Mouse (Mus musculus): ENCODE measurements around the gene March6.

The March6 gene

DNA sequence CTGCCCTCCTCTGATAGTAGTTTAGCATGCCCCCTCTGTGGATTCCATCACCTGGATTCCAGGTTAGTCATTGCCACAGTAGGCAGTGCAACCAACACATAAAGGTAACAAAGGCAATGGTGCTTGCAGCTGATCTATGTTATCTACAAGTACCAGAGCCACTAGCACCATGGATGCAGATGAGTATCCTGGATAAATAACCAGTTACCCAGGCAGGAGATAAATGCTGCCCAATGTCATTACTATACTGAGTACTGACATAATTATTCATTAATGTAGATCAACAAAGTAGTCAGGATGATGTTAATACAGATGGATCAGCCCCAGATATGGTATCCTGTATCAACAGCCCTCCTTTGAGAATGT lies 19.5 kb downstream of the March6 start:
- DNase-seq (ENCODE audit: low spot score): no peak

DNA sequence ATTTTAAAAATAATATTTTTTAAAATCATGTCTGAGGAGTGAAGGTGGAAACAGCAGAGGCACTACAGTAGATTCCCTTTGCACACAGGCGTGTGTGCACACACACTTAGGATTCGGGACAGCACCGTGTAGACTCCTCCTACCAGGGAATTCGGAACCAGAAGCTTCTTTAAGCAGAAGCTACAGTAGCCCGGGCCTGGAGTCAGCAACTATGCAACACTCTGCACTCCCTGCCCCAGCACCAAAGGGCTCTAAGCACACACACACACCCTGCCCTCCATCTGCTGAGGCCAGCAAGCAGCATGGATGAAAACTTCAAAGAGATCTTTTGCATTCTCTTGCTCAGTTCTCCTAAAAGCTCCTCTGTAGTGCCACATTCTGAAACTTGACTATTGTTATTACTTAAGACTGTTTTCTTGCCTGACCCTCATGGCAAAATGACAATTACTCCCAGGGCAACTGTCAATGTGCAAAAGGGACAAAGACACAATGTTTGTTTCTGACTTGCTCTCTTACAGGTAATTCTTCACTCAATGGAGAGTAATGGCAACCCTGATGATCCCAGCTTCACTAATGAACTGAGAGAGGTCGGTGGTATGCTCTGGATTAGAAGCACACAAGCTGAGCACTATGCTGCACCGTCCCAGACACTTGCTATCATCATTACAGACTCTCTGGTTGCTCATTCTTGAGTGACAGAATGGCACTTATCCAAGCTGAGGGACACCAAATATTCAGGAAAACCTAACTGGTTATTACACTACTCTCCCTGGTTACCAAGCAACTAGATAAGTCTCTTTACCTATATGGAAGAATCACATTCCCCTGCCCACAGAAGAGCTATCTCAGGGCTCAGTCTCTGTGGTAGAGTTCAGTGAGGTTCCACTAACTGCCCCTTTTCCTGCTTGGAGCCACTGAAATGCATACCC lies 20.1 kb downstream of the March6 start:
- DNase-seq (ENCODE audit: low spot score): no peak

DNA sequence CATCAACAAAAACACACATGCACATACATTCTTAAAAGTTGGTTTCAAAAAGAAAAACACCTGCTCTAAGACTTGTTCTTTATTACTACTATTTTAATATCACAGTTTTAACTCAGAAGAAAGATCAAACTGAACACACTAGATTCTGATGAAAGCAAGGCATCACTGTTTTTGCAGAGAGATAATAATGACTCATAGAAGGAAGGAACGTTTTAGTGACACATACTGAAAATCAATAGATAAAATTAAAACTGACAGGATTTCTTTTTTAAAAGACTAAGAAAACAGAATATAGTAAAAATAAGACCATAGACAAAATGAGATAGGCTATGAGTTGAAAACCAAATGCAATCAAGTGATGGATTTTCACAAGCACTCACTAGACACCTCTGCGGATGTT lies 25.8 kb downstream of the March6 start:
- no peak for DNase-seq (ENCODE audit: low spot score)

DNA sequence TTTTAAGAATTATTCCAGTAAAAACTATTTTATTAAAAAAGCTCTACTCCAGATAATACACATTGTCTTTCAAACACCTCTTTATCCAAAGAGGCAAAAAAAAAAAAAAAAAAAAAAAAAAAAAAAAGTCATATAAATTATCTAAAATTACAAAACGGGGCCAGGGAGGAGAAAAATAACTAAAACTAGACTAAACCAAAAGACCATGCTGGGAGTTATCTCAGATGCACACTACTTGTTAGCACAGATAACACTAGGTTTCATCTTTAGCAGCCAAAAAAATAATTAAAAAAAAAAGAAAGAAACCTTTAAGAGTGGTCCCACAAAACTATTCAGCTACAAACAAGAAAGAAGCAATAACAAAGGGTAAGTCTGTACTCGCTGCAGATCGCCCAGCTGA lies 27.4 kb downstream of the March6 start:
- DNase-seq (ENCODE audit: low spot score): no peak

DNA sequence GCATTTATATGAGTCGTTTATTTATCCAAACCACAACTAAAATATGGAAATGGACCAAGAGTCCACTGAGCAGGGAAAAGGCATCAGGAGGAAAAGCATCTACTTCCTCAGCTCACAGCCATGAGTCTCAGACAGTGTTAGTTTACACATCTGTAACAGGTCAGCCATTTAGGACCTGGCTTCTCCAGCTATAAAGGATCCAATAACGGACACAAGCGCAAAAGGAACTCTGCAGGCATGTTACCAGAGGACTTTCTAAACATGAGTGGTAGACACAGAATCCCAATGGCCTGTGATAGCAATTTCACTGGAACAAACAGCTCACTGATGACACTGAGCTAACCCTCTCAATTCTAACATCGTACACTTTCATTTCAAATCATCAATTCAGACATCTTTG lies 27.9 kb downstream of the March6 start:
- DNase-seq (ENCODE audit: low spot score): no peak

DNA sequence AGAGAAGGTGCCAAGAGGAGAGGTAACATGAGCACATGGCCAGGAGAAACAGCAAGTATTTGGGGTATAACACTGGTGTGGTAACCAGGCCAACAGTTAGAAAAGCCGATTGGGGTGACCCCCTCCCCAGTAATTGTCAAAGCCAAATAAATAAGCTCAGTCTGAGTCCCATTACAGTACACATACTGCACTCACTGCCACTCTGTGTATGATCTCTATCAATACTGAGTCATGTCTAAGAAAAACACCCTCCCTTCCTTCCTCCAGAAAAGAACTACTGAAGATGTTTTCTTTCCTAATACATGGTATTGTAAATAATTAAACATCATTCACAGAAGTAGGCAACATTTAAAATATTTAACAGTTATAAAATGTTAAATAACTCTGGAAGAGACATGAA lies 28.5 kb downstream of the March6 start:
- DNase-seq (ENCODE audit: low spot score): no peak

DNA sequence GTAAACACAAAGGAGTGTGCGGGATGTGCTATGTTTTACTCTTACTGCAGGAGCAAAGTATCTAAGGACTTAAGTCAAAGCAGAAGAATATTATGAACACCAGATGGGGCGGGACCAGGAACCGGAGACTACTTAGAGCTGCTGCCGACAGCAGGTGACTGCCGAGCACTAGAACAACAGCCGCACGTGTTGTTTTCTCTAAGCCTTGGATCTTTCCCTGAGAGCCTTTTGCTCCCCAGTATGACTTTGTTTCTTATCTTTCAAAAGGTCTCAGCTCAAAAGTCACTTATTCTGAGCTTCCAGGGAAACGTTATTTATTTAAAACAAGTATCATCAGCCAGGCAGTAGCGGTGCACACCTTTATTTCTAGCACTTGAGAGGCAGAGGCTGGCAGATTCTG lies 36.0 kb downstream of the March6 start:
- no peak for DNase-seq (ENCODE audit: low spot score)

DNA sequence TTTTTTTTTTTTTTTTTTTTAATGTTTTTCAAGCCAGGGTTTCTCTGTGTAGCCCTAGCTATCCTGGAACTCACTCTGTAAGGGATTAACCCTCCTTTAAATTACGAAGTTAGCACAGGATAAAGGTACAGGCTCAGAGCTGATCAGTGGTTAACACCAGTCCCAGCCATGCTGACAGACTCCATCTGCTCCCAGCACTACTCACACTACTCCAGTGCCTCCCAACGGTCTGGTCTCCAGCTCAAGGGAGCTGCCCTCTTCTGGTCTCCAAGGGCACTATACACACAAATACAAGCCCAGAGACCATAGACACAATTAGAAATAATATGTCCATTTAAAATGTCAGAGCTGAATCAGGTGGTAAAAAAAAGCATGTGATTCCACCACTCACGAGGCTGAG lies 36.5 kb downstream of the March6 start:
- no peak for DNase-seq (ENCODE audit: low spot score)

DNA sequence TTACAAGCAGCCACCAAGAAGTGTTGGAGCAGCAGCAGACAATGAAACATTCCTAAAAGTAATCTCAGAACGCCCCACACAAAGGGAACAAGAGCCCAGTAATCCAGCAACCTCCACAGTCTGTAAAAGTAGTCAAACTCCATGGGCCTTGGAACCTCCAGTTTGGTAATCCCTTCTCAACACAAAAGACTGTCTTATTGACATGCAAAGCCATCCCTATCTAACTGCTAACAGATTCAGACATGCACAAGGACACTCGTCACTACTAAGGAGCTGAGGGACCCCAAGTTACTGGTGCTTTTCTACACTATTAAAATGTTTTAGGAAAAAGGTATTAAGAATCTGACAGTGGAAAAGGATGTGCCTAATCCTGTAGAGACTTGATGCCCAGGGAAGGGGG lies 43.4 kb downstream of the March6 start:
- DNase-seq (ENCODE audit: low spot score): no peak

DNA sequence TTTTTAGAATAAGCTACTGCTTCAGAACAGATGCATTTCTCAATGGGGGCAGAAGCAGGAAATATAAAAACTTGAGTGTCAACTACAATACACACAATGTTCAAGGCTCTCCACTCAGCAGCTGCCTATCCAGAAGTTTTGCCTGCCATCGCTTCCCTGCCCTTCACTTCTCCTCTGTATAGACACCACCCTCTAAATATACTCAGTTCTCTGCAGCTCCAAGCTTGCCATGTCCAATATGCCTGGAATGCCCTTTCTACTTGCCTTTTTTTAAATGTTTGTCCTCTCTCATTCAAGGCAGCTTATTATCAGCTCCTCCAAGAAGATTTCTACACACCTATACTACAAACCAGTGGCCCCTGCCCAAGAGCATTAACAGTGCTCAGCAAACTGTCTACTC lies 54.2 kb downstream of the March6 start:
- no peak for DNase-seq (ENCODE audit: low spot score)

DNA sequence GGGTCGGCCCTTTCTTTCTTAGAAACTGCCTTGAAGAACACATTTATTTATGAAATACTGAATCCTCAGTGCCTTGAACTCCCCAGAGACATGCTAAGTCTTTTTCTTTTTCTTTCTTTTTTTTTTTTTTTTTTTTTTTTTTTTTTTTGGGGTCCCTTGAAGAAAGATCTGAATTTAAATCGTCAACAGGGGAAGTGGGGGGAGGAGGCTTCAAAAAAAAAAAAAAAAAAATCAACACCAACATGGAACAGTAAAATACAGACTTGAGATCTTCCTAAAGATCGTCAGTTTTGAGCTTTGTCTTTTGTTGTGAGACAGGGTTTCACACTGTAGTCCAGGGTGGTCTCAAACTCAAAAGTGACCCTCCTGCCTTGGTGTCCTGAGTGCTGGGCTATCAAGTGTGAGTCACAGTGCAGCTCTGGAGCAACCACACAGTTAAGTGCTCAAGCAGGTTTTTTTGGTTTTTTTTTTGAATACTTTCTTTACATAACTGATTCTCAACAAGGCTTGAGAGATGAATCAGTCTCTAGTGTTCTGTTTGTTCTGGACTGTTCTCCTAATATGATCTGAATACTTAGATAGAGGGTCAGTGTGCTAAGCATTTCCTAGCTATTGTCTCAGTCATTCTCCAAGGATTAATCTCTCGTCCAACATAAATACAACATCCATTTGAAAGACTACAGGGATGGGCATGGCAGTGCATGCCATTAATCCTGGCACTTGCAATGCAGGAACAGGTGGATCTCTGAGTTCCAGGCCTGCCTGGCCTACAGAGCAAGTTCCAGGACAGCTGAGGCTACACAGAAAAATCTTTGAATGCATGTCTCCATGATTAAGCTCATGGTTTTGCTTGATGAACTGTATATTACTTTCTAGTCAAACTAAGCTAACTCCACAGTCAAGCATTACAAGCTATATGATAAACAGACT lies 57.9 kb downstream of the March6 start:
- DNase-seq (ENCODE audit: low spot score): no peak

DNA sequence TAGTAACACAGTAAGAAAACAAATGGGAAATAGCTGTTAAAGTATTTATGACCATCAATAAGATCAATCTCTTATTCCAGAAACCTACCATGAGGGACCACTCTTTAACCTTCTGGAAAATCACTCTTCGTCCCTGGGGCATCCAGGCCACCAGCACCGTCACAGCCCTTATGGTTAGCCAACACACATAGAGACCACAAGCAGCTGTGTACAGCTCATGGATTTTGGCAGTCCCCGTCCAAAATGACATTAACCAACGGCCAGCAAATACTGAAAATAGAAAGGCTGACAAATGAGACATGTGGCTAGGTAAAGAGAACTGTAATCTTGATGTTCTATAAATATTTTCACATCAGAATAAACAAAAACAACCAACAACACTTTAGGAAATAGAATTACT lies 59.3 kb downstream of the March6 start:
- no peak for DNase-seq (ENCODE audit: low spot score)

DNA sequence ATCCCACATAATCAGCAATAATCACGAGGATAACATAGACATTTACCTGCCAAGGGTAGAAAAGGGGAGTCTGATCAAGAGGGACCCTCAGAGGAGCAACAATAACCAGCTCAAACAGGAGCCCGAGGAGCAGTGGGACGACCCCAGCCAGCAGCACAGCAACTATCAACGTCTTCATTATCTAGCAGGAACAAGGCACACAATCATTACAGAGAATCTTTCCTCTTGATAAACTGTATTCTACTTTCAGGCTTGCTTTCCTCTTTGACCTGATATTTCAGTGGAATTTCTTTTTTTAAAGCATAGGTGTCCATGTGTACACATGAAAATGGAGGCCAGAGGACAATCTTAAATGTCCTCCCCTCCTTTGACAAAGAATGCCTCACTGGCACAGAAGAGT lies 61.4 kb downstream of the March6 start:
- DNase-seq (ENCODE audit: low spot score): no peak

DNA sequence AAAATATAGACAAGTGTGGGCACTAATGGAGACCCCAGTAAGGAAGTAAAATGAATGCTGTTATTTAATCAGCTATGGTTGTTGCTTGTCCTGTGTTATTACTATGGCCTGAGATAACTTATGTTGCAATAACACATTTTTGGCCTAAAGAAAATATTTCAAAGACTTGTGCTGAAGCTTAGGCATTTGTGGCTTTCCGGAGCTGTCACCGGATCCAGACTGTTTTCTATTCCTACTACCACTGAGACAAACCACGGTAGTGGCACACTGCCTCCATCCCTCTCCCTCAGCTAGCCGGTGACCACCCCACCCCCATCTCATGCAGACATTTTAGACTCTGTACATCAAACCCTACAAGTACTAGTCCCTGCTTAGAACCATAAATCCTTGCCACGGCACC lies 62.0 kb downstream of the March6 start:
- no peak for DNase-seq (ENCODE audit: low spot score)

DNA sequence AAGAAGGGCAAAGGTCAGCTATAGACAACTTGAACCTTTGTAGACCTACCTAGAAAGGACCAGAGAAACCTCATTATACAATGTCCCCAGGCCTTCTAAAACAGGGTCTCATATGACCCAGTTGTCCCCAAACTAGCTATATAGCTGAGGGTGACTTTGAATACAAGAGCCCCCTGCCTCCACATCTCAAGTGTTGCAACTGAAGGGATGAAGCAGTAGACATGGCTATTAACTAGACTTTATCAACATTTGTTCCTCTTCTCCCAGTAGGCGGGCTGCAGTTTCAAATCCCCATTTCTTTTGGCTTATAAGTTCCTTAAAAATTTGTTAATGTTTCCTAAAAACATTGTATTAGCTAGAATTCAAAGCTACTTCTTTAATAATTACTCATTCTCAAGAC lies 64.1 kb downstream of the March6 start:
- no peak for DNase-seq (ENCODE audit: low spot score)

DNA sequence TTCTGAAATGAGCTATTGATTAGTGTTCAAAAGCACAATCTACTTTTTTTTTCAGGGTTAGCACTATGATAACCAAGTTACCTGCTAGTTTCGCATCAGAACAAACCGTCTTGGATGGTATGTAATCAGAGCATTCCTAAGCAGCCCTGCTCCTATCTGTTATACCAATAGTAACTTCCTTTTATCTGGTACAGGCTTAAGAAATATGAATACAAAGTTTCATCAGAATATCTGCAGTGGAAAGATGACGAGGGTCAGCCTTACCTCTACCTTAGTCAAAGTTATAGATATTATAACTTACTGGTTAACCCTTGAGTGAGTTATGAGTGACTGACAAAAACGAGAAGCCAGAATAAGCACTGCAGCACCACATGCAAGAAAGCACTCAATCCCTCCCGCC lies 64.6 kb downstream of the March6 start:
- no peak for DNase-seq (ENCODE audit: low spot score)

DNA sequence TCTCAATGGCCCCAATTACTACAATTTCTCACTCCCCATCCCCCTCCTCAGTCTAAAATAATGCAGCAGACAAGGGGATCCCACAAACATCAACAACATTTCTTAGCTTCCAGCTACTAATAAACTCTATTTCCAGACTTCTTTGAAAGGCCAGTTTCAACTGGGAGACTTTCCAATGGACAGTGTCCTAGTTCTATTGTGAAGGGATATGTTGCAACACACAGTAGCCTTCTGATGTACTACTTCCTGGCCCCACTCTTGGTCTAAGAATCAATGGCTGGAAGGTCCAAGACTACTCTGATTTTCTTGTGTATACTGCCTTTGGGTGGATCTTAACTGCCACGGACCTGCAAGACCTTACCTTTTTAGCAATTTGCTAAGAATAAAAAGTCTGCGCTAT lies 65.0 kb downstream of the March6 start:
- DNase-seq (ENCODE audit: low spot score): no peak

DNA sequence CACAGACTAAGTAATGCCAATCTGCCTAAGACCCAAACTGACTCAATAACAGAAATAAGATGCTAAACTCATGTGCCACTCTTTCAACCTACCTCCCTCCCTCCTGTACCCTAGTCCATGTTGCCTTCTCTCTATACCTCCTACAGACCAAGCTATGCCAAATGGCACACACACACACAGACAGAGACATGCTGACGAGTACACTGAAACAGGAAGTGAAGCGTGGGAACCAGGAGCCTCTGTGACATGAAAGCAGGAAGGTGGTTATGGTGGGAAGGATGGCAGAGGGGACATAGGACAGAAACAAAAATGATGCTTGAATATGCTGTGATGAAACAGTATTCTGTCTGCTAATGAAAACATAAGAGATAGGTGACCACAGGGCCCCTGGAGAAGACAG lies 70.3 kb downstream of the March6 start:
- no peak for DNase-seq (ENCODE audit: low spot score)

DNA sequence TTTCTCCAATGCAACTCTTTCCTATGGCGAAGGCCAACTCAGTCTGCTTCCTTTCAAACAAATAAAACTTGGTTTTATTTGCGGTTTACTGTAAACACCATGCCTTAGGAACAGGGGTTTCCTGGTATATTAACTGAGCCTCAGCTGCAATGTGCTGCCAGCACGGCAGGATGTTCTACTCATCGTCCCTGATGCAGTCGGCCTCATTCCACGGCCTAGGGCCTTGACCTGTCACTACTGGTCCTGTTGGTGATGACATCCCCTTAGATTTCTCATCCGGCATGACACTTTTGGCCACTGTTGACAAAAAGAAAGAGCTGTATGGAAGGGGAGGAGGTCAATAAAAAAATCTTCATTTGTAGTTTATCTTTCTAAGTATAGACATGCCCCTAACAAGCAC lies 72.8 kb downstream of the March6 start:
- DNase-seq (ENCODE audit: low spot score): no peak

DNA sequence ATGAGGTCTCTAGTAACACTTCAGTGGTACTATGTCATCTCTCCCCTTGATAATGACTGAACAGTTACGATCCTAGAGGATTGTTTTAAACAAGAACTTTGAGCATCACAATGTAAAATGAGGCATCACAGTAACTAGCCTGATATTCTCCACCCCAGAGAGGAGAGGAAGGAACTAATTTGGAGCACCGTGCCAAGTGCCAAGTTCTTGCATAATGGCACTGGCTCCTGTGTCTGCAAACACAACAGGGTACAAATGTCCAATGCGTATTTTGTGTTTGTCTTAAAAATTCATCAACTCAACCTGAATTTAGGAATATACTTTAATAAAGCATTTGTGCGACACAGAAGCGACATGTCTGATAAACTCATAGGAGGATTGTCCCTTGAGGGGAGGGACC lies 74.5 kb downstream of the March6 start:
- no peak for DNase-seq (ENCODE audit: low spot score)

DNA sequence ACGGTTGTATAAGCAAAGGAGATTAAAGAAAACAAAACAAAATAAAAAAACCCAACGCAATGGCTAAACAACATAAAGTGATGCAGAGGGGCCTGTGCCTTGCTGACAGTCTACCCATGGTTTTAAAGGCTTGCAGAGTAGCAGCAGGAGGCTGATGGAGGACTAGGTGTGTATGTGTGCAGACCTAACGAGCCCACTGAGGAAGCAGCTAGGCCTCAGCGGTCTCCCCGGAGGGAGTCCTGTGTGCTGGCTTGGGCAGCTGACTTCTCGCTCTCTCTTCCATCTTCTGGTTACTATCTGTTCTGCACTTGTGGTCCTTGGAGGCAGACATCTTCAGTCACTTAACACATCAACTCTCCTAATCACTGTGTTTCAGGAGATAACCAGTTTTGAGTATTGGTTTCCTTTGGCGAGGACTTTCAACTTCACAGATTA lies 76.0 kb downstream of the March6 start:
- DNase-seq (ENCODE audit: low spot score): no peak

DNA sequence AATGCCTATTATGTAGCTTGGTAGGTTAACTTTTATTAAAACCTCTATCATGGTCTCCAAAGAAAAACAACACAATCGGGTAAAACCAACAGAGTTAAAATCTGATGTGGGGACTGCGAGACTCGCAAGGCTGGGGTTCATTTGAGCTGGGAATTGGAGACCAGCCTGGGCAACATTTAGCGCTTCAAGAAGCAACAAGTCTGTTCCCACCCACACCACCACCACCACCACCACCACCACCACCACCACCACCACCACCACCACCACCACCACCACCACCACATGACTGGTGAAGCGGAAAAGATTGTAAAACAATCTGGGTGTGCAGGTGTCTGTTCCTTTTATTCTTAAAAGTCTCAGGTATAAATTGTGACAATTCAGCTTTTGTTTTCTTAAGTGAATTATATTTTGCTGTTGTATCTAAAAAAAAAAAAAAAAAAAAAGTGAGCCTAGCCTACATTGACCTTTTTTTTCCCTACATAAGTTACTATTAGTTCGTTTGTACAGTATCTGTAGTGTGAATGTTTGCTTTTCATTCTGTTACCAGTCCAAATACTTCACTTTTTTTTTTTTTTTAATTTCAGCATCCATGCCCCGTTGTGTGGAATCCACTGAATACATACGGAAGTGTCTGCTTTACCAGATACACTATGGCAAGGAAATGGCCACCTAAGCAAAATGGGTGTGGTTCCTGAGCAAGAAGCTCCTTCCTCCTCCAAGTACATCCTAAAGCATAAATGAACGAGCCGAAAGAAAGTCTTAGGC lies 76.6 kb downstream of the March6 start:
- DNase-seq (ENCODE audit: low spot score): no peak
